Mouse (Mus musculus) cerebellum, adult 8-10 months (tissue): ENCODE results near the gene Xdh.

ENCODE experiments used
- DNase-seq: peaks from one replicate; pipeline ENCODE4 v3.0.0; 2022

Xdh gene

DNA sequence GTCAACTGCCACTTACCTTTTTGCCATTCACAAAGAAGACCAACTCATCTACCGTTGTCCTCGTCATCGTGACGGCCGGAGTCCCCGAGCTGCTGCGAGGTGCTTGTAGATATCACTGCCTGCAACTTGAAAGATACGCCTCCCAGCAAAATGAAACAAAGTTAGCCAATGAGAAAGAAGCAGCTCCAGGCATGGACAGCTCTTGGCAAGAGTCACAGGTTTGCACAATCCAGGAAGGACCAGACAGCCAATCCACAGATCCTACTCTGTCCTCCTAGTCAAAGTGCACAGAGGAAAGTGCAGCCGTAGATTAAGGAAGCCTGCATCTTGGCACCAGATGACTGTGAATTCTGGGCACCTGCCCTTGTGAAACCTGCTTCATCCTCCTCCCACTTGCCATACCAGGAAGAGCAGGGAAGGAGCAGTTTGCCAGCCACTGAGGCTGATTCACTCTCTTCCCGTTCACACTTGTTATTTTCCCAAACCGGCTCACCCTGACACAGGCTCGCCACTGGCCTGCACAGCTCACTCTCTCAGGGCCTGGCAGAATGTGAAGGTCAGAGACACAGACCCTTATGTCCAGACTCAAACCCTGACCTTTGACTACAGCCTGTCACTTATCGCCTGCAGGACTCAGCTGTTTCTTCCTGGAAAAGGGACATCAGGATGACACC lies at the start of gene Xdh:
Gene Xdh (minus strand): TSS at position 135 of the 674 bp plus-strand sequence.
- no peak for DNase-seq

DNA sequence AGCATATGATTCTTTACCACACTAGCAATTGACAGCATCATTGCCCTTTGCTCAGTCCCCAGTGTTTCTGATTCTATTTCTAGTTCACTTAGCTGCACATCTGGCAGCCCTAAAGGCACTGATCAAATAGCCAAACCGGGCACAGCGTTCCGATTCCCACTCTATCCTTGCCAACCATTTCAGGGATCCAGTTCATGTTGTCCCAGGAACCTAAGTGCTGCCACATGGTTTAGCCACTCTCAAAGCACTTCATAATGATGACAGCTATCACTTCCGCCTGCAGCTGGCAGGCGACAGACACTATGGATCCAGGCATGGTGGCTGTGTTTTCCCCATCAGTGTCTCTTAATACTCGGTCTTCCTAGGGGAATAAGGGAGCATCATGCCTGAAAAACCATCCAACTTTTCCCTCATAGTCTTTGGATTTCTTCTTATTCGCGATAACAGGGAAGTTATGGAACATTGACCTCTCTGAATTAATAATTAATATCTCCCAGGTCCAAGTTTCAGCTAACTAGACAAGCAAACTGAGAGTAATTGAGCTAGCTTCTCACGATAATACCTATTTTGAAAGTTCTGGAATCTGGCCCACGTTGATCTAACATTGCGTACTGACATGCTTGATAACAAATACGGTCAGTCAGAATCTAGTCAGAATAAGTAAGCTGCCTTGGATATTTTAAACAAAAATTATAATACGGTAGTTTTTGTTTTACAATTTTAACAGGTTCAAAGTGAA lies 46.1 kb upstream of the Xdh start:
- no peak for DNase-seq

DNA sequence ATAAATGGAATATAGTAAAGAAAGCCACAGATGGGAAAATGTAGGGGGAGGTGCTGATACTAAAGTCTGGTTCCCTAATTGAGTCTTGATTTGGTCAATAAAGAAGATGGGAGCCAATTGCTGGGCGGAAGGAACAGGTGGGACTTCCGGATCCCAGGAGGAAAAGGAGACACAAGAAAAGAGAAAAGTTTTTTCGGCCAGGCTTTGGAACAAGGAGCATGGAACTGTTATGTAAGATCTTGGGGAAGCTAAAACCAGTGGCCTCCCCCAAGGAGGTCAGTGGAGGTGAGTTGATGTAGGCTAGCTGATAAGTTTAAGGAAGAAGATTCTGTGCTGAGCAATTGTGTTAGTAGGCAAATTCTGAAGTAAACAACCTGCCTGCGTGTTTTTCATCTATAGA lies 41.3 kb upstream of the Xdh start:
- no peak for DNase-seq

DNA sequence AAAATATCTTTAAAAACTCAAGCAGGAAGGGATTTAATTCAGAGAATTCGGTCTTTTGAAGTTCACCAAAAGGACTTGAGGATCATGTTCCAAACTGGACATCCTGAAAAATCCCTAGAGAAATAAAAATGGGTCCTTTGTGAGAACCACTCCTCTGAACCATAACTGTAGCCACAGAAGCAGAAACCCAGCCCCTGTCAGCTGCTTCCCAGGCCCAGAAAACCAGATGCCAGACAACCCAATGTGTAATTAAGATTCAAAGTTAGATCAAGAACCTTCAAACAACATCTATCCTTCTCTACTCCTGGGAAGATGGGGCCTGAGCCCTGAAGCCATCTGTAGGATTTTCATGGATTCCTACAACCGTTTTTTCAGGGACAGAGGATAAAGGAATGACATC lies 36.6 kb upstream of the Xdh start:
- DNase-seq, result no peak

- DNase-seq, result no peak
Measured at GRCm38 (mm10) chr17:73985936-73986335, 35.9 kb upstream of the Xdh start.

DNA sequence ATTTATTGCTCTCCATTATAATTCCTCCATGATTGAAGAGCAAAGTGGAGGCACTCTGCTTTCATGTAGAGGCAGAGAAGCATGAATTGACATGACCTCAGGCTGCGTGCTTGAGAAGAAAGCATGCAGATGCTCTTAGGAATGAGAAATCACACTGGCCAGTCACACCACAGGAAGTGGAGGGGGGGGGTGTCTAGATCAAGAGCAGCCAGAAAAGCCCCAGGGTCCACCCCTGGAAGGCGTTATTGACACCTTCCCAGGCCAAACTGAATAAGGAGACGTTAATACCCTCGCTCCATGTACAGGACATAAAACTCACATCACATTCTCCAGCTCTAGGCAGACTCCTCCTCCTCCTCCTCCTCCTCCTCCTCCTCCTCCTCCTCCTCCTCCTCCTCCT lies 34.5 kb upstream of the Xdh start:
- no peak for DNase-seq

GRCm38 (mm10) chr17:73982871-73983270 lies 32.9 kb upstream of the Xdh start:
- no peak for DNase-seq

DNA sequence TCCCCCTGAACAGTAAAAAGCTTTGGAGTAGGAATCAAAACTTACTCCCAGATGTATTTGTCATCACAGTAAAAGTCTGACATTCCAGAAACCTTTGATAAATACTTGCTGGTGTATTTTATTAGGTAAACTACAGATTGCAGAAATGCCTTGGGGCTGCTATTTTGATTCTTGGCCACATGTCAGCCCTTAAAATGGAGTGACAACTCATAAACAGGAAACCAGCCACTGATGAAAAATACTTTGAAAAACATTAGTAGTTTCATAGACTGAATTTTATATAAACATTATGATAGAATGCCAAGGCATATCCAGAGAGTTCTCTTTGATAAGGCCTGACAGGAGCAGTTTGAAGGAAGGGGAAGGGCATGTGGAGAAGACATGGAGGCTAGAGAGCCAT lies 26.1 kb upstream of the Xdh start:
- no peak for DNase-seq

GRCm38 (mm10) chr17:73972648-73973047 lies 22.7 kb upstream of the Xdh start:
- DNase-seq, result no peak

DNA sequence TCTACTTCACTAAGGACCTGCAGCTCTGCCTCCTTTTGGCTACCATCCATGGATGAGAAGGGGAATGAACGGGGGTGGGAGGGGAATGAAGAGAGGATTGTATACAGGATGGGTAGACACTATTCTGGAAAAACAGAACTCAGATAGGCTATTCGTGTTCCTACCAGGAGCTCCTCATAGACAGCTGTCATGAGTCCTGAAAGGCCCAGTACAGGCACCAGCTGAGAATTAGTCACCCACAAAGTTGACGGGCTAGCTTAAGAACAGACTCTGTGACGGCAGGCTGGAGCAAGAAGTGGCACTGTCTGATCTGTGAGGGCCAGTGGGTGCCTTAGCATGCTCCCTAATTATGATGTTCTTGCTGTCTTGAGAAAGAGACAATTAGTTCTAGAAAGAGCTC lies 21.3 kb upstream of the Xdh start:
- DNase-seq, result no peak

- no peak for DNase-seq
Measured at GRCm38 (mm10) chr17:73970361-73971027, 20.5 kb upstream of the Xdh start.

DNA sequence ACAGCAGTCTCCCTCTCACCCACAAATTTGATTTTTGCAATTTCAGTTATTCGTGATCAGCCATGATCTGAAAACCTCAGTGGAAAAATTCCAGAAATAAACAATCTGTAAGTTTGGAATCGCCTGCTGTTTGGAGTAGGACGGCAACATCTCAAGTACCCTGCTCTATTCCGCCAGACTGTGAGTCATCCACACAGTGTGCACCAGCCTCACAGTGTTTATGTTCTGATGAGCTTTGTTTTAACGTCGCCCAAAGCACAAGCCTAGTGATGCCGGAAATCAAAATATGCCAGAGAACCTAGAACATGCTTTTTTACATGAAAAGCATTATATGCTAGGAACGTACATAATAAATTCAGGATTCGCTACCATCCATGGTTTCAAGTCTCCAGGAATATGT lies 14.9 kb upstream of the Xdh start:
- no peak for DNase-seq

DNA sequence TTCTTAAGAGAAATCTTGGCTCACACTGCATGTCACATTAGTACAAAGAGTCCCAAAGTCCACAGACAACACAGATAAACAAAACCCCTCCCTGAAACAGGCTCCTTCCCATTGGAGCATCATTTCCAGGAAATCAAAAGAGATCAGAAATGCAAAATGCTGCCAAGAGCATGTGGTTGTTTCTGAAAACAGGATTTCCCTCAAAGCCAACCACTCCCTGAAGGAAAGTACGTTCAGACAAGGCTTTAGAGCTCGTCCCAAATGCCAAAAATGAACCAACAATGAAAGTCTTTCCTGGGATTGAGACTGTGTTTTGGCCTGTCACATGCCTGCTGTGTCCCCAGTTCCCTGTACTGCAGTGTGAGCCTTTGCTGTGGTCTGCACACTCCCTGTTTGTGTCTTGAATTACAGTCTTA lies 12.6 kb upstream of the Xdh start:
- no peak for DNase-seq

DNA sequence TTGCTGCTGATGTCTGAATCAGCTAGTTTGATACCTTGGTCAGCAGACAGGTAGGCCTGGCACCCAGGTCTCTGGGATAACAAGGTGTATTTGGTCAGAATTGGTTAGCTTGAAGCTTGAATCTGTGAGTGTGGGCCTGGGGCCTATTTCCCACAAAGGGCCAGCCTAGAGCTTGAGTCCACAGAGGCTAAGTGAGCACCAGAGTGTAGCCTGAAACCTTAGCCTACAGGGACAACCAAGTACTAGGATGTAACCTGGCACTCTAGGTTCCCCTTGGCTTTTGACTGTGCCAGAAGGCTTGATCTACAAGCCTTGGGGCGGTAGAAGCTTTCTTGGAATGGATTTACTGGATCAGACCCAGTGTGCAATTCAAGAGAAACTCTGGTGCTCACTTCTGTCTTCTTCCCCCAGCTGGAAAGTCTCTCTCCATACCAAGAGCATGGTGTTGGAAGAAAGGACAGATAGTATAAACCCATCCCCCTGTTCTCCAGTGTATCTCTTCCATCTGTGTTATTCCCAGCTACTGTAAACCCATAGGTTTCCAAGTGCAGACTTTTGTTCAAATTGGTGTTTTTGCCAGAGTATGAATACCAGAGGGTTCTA lies 11.9 kb upstream of the Xdh start:
- DNase-seq, result no peak

GRCm38 (mm10) chr17:73960745-73961144 lies 10.7 kb upstream of the Xdh start:
- no peak for DNase-seq

GRCm38 (mm10) chr17:73952103-73952521 lies 2.1 kb upstream of the Xdh start:
- no peak for DNase-seq

DNA sequence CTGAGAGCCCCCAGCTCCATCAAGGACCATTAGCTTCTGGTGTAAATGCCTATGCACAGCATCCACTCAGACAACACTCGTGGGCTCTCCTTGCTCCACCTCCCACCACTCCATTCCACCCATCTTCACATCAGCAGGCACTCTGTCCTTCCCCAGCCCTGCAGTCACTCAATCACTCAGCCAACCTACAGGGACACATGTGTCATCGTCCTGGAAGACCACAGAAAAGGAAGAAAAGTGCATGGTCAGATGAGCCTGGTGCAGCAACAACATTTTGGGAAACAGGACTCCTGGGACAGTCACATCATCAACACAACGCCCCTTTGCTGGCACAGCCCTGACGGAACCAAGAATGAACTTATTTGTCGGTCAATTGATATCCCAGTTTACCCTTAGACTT lies 974 bp upstream of the Xdh start:
- no peak for DNase-seq

- DNase-seq, result no peak
Measured at GRCm38 (mm10) chr17:73949498-73949897, 498 bp downstream of the Xdh start.

GRCm38 (mm10) chr17:73948801-73949200 lies 1.2 kb downstream of the Xdh start:
- DNase-seq, result no peak

DNA sequence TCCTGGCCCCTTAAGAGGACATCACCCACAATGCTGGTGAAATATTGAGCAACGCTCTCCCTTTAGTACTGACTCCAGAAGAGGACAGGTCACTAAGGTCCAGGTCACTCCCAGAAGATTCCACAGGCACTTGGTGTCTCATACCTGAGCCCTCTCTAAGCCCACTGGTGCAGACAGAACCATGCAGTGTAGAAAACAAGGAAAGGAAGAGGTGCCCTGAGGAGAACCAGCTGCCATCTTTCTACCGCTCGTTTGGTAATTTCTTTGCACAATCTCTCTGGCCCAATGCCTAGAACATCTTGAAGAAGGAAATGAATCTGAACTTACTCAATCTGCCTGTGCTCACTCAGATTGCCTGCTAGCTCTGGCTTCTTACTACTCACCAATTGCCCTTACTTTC lies 2.0 kb downstream of the Xdh start:
- DNase-seq, result no peak

DNA sequence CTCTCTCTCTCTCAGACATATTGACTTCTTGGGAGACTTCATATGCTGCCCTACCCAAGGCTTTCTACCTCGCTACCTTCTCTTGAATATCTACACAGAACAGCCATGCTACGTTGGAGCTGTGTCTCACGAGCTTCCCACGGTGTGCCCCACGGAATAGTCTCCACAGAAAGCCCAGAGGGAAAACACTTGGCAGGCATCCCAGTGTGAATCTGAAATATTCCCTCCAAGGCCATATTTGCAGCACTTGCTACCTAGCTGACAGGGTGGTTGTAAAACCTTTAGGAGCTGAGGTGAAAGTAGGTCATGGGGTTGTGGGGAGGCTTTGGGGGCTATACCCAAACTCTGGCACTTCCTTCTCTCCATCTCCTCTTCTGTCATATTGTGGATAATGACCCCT lies 3.1 kb downstream of the Xdh start:
- DNase-seq, result no peak

DNA sequence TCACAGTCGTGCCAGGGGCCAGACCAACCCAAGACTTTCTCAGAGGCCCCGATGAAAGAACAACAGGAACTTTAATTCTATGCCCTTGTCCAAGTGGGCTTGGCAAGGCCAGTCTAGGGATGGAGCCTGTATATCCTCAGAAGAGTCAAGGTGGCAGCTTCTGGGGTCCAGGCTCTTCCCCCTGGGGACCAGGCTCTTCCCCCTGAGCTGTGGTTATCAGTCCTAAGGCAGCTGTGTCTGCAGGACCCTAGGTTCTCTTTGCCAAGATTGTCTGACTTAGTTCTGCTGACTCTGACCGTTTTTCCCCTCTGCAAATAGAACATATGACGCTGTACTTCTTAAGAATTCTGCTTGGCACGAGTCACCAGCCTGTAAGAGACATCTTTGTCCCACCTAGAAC lies 5.3 kb downstream of the Xdh start:
- DNase-seq, result no peak

DNA sequence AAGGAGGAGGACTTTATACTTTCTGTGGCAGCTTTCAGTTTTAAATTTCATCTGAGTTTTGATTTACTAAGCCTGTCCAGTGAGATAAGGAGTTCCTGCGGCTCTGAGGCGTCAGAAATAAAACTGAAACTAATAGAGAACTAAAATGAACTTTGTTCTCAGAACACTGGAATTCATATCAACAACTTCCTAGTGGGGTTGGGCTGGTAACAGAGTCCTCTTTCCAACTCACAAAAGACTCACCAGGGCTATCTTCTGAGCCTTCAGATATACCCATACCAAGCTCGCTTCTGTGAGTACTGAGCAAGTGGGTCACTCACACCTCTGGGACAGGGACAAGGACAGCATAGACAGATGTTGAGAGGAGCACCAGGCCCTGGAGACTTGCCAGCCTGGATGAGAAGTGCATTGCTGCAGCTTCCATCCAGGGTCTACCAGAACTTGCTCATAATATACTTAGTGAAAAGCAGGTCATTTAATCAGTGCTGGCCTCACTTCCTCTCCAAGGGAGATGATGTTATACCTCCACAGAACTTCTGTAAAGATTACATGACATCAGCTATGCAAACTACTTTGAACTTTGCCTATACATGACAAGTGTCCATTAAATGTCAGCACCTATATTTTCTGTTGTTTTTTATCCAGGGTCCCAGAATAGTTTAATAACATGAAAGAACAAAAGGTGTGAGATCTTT lies 7.6 kb downstream of the Xdh start:
- no peak for DNase-seq
